Mouse (Mus musculus): ENCODE results near the gene Zfp982. TPM values are rescaled to one million over a fixed set of nuclear protein-coding genes. Genes with fewer than 3 reads are reported as not detected.
"Not testable (repeated sequence)": the region's sequence is repeated elsewhere in the genome, so short reads cannot be mapped to it uniquely, and the experiment has no call there.

The Zfp982 gene
- polyA plus RNA-seq, 1 experiment: 4.2 TPM

- not testable (repeated sequence) for H3K27ac ChIP-seq (ENCODE audit: control insufficient read depth, insufficient read depth, low read depth, low read length, poor library complexity); H3K4me1 ChIP-seq (ENCODE audit: control insufficient read depth, insufficient read depth, low read length); H3K4me3 ChIP-seq (replicated peaks; ENCODE audit: control insufficient read depth, low read depth, low read length)
- WGBS: 34% methylated on average over 1 of the region's 1 CpGs
Measured at GRCm38 (mm10) chr4:147559096-147559495, 66.9 kb downstream of the Zfp982 start.

Other genes starting within 250 kb of the Zfp982 start
- 4.7 TPM in 1 of 2 replicates, not detected in the other for gene Zfp988, start 186.7 kb upstream of the Zfp982 start, polyA plus RNA-seq (2011; ENCODE audit: insufficient read depth, insufficient read length, low replicate concordance, missing spikeins)
- gene Zfp978, start 131.1 kb upstream of the Zfp982 start, polyA plus RNA-seq (2011; ENCODE audit: insufficient read depth, insufficient read length, low replicate concordance, missing spikeins): 10.5 TPM in 1 of 2 replicates, not detected in the other
- 0.60 and 0.68 TPM in 2 replicates for gene Gm16503, start 47.8 kb downstream of the Zfp982 start, polyA plus RNA-seq (2011; ENCODE audit: insufficient read depth, insufficient read length, low replicate concordance, missing spikeins)
- gene Zfp985, start 60.9 kb downstream of the Zfp982 start, polyA plus RNA-seq (2011; ENCODE audit: insufficient read depth, insufficient read length, low replicate concordance, missing spikeins): 0.82 TPM in 1 of 2 replicates, not detected in the other
- 0.86 and 6.6 TPM in 2 replicates for gene Zfp979, start 150.1 kb downstream of the Zfp982 start, polyA plus RNA-seq (2011; ENCODE audit: insufficient read depth, insufficient read length, low replicate concordance, missing spikeins)
- 2.3 TPM in 1 of 2 replicates, not detected in the other for gene Zfp534, start 210.1 kb downstream of the Zfp982 start, polyA plus RNA-seq (2011; ENCODE audit: insufficient read depth, insufficient read length, low replicate concordance, missing spikeins)

All from bone marrow, adult 2 months (tissue).